Mouse (Mus musculus) ovary, adult 18-20 months (tissue): ENCODE results near the gene Bod1.

Experiments used
- DNase-seq: peaks from one replicate; pipeline ENCODE4 v3.0.0; 2022; ENCODE audit warnings: low spot score, mixed read lengths

Gene Bod1

DNA sequence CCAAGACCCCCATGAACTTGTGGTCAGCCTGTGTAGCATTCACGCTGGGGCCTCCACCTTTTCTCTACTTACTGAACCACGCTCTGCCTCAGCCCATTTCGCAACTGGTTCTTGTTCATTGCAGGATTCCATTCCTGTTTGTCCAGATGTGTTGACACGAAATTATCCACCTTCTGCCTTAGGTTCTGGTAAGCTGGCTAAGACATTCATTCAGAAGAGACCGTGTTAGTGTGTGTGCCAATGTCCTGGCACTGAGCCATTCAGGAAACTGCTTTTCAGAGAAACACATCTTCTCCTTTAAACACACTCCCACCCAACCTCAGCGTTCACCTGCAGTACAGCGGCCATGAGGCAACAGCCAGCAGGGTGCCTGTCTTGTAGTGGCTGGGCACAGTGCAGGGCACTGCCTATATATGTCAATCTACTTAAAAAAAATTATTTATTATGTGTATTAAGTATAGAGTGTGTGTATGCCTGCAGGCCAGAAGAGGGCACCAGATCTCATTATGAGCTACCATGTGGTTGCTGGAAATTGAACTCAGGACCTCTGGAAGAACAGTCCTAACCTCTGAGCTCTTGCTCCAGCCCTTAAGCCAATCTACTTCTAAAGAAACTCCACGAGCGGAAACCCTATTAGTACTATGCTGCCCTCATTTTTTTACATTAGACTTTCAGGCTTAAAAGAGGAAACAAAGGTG lies 2.4 kb downstream of the Bod1 start:
- no peak for DNase-seq

DNA sequence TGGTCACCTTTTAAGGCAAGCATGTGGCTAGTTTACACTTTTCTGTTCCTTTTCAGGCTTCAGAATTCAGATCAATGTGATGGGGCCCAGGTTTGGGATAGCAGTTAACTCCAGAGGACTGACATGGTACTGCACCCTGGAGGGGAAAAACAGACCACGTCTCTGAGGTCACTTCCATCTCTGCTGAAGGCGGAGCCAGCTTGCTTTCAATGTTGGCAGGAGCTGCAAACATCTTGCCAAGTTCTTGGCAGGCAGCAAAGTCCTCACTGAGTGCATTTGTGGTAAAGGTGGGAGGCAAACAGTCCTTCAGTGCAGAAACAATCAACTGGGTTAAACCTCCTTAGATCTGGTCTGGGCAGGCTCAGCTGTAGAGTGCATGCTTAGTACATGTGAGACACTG lies 7.5 kb downstream of the Bod1 start:
- DNase-seq, result no peak

DNA sequence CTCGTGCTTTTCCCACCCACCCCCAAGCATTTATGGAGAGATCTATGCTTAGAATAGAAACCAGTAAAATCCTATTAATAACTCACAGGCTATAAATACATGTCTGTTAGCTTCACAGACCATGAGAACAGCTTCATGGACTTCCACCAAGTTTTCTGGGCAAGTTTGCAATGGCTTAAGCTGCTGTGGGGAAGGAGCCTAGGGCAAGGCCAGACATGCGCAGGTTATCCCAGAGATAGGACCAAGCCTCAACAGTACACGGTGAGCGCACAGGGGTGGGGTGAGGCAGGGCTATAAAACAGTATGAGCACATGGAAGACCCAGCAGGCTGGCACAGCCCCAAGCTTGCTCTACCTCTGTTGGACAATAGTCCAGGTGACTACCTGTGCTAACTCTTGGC lies 8.2 kb downstream of the Bod1 start:
- no peak for DNase-seq

DNA sequence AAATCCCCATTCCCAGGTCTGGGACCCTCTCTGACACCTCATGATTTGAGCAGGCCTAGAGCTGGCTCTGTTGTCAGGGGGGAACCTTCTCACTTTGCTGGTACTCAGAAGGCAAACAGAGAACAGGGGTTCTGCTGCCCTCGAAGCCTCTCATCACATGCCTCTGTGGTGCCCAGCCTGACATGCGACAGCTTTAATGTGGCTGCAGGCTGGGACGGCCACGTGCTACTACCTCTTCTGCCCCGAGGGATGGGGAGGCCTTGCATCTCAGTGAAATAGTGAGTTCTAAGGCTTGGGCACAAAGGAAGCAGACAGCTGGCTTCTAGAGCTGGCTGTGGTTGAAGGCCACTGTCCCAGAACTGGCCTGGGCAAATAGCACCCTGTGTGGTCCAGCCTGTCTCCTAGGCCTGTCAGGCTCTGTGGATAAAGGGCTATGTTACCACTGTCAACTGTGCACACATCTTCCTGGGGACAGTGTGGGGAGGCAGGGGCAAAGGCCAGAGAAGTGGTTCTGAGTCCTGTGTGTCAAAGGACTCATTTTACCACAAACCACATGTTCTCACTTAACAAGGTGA lies 8.7 kb downstream of the Bod1 start:
- no peak for DNase-seq

DNA sequence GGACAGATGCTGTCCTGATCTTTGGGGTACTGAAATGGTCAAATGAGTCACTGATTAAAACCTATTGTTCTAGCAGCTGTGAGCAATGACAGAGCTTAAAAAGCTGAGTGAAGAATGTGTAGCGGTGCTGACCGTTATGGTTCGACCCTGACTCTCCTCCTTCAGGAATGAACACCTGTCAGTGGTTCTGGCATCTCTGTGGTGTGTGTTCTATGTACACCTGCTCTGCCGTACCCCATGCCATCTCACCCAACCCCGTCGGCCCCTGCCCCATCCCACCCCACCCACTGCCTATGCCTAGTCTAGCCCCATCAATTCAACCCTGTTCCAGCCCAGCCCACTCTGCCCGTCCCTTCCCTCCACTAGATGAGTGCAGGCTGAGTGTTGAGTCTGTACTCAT lies 9.5 kb downstream of the Bod1 start:
- DNase-seq, result no peak

DNA sequence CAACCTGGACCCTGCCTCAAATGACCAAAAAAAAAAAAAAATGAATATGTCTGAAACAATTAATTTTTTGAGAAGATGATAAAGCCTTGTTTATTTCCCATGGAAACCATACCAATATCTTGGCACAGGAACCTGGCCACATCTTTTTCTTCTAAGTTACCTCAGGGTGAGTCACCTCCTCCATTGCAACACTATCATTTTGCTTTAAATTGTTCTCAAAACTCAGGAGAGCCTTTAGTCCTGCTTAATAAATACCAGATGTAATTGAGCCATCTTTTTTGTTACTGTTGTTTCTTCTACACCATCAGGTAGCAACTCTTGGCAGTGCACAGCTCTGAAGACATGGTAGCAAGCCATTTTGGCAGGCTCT lies 13.9 kb downstream of the Bod1 start:
- DNase-seq, result no peak

DNA sequence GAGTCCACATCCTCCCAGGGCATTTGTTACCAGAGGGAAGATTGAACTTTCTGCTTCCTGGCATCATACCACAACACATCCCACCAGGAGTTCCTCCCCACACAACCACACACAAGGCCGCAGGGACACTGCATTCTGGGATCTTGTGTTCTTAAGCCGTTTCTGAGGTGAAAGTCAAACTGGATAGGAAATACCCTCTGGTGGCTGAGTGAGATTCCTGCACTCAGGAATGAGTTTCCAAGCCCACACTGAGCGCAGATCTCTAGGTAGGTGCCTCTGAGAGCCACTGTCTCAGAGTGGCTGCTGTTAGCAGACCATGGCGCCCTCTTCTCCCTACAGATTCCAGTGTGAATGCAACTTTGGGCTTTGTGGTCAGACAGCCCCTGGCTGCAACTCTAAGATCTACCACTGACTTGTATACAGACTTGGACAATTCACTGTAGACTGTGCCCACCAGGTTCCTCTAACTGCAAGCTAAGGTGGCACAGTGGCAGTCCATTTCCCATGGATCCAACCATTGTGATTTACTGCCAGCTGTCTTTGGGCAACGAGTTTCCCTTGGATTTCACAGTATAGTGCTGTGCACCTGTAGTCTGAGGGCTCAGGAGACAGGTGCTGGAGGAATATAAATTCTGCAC lies 14.4 kb downstream of the Bod1 start:
- no peak for DNase-seq

DNA sequence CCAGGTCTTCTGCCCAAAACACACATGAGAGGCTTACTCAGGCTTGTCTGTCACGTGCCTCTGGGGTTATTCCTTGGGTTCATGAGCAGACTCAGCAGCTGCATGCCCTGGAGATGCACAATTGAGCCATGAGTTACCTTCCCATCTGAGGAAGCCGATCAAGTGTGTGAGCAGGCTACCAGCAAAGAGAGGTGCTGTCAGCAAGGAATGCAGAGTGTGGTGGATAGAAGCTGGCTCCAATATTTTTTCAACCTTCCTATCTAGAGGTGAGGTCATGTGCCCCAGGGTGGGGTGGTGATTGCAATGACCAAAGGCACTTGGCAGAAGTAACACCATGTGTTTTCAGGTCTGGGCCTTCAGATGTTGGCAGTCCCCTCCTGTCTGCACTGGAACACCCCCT lies 22.2 kb downstream of the Bod1 start:
- no peak for DNase-seq

DNA sequence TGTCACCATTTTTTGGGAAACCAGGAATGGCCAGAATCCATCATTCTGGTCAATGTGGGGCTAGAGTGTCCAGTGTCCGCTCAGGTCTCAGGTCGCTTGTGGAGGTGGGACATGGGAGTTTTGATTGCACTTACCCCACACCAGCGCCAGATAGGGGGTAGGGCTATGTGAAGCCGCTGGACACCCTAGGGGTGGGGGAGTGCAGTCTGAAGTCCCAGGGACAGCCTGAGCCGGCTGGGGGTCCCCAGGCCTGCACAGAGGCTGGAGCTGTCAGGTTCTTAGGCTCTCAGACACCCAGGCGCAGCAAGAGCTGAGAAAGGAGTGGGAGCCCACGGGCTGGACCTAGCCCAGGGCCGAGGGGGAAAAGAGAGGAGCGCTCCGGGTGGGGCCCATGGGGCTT lies 24.4 kb downstream of the Bod1 start:
- no peak for DNase-seq

DNA sequence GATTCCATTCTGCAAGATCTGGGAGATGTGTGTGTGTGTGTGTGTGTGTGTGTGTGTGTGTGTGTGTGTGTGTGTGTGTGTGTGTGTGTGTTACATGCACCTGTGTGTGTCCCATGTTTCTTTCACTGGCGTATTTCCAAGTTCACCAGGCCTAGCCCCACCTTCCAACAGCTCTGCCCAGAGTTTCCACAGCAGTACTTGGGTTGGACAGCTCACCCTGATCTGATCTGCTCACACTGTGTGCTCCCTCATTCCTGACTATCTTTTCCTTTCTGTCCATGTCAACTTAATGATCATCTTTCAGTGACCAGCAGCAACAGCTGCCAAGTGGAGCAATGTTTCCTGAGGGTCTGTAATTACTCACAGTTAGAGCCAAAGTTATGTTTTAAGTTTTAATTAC lies 25.1 kb downstream of the Bod1 start:
- DNase-seq, result no peak

DNA sequence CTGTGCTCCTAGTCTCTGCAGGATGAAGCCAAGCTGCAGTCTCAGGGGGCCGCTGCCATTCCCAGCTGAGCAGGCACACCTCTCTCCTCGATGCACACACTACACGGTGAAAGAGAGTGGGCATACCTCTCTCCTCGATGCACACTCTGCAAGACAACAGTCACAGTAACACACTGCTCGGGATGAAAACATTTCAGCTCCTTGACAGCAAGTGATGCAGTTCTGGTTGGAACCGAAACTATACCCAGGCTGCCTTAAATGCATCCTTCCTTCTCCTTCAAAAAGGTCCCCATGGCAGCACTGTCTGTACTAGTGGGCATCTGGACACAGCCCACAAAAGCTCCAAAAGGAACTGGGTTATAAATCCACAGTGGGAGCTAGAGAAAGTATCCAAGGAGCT lies 28.6 kb downstream of the Bod1 start:
- no peak for DNase-seq

DNA sequence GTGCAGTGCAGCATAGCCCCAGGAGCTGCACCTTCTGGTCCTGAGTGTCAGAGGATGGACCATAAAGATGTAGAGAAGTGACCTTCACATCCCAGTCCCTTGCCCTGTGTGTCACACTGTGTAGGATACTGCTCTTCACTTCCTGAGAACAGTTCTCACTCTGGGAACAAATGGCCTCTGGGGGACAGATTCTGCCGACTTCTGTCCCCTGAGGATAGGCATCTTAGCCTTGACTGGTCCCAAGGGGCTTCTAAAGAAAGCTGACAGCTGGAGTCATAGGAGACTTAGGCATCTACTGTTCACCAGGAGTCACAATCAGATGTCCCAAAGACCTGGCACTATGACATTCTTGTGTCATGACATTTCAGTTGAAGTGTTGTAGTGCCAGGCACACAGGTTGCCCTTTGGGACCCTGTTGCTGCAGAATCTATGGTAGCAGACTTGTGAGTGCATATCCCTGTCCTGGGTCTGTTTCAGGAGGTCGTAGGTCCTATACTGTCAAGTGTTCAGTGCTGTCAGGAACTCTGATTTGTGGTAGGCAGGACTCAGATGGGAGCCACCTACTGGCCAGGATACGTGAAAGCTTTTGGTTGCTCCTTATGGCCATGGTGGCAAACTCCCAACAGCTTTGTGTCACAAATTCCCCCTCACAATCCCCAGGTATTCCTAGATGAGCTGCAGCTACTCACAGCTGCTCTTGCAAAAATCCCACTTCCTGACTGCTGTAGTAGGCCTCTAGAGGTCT lies 30.4 kb downstream of the Bod1 start:
- no peak for DNase-seq

DNA sequence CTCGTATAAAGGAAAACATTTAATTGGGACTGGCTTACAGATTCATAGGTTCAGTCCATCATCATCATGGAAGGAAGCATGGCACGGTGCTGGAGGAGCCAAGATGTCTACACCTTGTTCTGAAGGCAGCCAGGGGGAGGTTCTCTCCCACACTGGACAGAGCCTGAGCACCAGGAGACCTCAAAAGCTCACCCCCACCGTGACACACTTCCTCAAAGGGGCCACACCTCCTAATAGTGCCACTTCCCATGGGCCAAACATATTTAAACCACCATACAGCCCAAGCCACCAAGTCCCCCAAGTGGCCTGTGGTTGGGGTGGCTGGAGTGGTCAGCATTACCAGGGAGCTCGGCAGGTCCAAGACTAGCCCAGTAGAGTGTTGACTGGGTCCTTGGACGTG lies 31.5 kb downstream of the Bod1 start:
- no peak for DNase-seq

DNA sequence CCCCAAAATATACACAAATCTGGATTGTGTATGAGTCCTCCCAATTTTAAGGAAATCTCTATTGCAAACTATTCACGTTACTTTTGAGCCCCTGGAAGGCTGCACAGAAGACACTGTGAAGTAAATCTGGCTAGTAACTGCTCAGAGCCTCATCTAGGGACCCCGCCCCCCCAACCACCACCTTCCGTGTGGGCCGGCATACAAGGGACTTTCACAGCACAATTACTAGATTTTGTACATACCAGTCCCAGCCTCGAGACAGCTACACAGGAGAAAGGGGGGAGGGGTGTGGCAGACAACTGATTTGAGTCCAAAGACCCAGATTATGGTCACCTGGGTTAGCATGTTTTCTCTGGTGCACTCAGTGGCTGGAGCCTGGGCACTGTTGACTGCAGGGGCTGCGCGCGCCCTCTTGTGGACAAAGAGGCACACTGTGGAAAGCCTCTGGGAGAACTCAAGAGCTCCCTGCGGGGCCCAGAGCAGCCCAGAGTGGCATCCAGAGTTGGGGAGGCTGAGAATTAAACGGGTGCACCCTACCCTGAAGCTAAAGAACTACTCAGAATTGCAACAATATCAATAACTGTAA lies 33.8 kb downstream of the Bod1 start:
- DNase-seq, result peak; percentile 47

DNA sequence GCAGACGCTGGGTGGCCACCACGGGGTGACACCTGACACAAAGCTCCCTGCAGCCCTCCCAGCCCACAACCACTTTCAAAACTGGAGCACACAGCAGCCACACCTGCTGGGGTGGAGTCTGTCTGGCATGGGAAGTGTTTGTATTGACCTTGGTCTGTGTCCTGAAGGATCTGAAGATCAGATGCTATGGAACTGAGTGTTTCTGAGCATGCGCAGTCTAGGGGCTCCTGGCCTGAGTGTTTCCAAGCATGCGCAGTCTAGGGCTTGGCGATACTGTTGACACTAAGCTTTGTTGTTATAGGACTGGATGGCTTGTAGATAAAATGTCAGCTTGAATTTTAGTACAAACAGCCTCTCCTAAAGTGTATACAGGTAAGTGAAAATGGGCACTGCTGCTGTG lies 43.0 kb downstream of the Bod1 start:
- DNase-seq, result no peak

DNA sequence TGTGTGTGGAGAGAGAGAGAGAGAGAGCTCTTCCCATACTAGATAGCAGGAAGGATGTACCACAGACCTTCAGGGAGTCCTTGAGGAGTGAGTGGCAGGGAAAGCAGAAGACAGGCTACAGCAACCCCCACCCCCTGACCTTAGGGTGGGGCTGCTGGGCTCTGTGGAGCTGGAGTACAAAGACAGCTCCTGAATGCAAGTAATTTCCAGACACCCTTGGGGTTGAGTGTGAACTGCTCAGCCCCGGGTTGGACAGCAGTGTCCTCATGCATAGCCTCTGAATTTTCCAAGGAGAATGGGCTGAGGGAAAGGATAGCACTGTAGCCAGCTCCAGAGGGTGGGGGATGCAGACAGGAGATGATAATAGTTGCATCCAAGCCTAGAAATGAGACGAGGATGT lies 50.9 kb downstream of the Bod1 start:
- no peak for DNase-seq

DNA sequence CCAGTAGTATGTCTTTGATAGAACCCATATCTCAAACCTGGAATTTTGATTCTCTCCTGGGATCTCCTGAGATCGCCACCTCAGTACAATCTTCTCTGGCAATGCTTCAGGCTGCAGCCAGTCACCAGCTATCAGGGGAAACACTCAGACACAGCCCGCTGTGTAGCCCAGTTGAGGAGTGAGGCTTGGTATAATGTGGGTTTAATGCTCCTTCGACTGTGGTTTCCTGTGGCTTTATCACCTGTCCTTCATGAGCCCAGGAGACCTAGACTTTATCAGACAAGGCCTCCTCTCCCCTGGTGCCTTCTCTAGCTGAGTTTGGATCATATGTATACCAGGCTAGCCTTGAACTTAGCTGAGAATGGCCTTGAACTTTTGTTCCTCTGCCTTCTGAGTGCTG lies 53.9 kb downstream of the Bod1 start:
- no peak for DNase-seq

DNA sequence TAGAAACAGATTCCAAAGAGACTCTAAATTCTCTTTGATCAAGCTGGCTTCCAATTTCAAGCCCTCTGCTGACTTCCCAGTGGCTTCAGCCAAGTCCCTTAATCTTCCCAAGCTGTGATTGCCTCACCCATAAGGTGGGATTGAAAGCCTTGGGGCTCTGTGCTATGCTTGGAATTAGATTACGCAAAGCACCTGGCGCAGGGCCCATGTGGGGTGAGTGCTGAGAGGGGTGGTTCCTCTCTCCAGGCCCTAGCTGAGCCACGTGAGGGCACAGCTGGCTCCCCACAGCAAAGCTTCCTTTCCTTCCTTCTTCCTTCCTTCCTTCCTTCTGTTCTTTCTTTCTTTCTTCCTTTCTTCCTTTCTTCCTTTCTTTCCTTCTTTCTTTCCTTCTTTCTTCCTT lies 54.4 kb downstream of the Bod1 start:
- DNase-seq, result peak; percentile 84

DNA sequence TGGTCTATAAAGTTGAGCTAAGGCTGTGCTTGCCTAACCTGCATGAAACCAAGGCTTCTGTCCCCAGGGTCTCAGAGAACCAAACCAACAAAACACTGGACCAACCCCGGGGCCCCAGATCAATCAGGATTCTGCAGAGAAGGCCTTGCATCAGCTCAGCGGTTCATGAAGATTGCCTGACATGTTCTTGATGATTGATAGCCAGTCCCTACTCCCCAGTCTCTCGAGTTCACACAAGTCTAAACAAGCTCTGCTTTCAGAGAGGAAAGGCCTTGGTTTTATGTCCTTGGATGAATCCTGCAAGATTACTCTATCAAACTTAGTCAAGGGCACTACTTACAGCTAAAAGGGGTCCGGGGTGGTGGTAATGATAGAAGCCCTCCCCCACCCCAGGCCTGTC lies 55.0 kb downstream of the Bod1 start:
- DNase-seq, result peak; percentile 44
